Mouse (Mus musculus): Measurements from ENCODE around the gene Ercc5. TPM values are rescaled to one million over a fixed set of nuclear protein-coding genes. Genes with fewer than 3 reads are reported as not detected.

Gene Ercc5
- 6.8 and 8.7 TPM in 2 replicates for polyA plus RNA-seq (2021; fragmentation: Nextera tagmentation)
- long read RNA-seq, experiment 1, full-length matches to known transcripts = 18 of 70 reads
- long read RNA-seq, experiment 1, partial matches to known transcripts = 39 of 70 reads
- long read RNA-seq, experiment 1, other reads (novel, unspliced or antisense) = 13 of 70 reads
- long read RNA-seq, experiment 2, partial matches to known transcripts = 11 of 14 reads
- long read RNA-seq, experiment 2, other reads (novel, unspliced or antisense) = 1 of 14 reads

GRCm38 (mm10) chr1:44147563-44148381 lies at the start of gene Ercc5:
TSS of gene Ercc5 (plus strand) at chr1:44147744.

DNA sequence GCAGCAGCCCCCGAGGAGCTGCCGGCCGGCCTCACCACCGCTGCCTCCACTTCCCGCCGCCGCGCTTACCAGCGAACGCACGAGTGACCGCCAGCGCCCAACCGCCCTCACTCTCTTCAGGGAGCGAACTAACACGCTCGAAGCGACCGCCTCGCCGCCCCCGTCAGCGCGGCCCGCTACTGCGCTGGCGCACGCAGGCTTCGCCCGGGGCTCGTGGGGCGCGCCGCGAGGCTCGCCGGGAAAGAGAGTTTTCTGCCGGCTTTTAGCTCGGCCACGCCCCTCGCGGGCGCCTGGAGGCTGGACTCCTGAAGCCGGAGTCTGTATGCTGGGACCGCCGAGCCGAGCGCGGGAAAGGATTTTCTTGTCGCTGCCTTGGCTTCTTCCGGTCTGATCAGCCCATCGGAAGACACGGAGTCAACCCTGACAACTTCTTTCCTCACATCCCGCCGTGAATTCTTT lies 45.3 kb upstream of the Ercc5 start, which contains the start of gene Tex30:
Tex30 (minus strand) TSS at position 183 of the 459 bp plus-strand sequence.

DNA sequence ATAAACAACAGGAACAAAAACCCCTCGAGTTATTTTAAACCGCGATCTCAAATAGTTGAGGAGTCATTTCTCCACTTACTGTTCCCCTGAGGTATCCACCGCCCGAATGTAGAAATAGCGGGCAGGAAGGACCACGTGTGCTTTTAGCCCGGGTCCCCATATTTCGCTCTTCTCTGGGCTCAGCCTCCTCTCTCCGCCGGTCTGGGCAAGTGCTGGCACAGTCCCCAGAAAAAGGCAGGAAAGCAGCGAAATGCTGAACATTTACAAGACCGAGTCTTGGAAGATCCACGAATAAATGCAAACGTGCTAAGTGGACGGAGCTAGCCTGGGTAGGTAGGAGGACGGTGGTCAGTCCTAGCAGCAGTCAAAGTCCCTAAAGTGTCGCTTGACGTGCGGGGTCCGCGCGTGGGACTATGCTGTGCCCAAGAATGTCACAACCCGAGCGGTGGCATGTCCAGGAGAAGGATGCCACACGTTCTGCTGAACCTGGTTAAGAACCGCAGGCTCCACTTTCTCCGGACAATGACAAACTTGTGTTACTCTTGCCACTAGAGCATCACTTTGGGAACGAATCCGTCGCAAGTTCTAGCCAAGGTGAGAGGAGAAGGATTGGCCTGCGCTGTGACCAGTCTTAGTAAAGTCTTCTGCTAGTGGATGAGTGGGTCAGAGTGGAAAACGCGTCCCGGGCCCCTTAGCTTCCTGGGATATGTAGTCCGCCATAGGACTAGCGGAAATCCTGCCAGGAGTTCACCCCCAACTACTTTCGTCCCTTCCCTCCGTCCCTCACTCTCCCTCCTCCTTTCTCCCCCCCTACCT lies 29.1 kb upstream of the Ercc5 start, which contains the start of the genes Kdelc1 and Bivm:
Kdelc1 (minus strand) TSS at position 570 of the 816 bp plus-strand sequence.
Bivm (plus strand) TSS at position 719 of the 816 bp plus-strand sequence.

GRCm38 (mm10) chr1:44218876-44219275 lies 71.3 kb downstream of the Ercc5 start, which contains the start of gene Mettl21e:
TSS of gene Mettl21e (minus strand) at chr1:44218961.

Other genes with a start within 250 kb of the Ercc5 start
- gene Tpp2, start 214.1 kb upstream of the Ercc5 start, polyA plus RNA-seq (2021; fragmentation: Nextera tagmentation) = 18.0 and 24.8 TPM in 2 replicates
- gene Mettl21c, start 127.7 kb upstream of the Ercc5 start, polyA plus RNA-seq (2021; fragmentation: Nextera tagmentation) = not detected in 2 replicates
- not detected in 2 replicates for gene Gm8251, start 85.8 kb upstream of the Ercc5 start, polyA plus RNA-seq (2021; fragmentation: Nextera tagmentation)
- gene Tex30, start 45.3 kb upstream of the Ercc5 start, polyA plus RNA-seq (2021; fragmentation: Nextera tagmentation) = 21.6 and 22.5 TPM in 2 replicates
- gene Kdelc1, start 28.9 kb upstream of the Ercc5 start, polyA plus RNA-seq (2021; fragmentation: Nextera tagmentation) = 3.5 and 5.0 TPM in 2 replicates
- 6.1 and 7.1 TPM in 2 replicates for gene Bivm, start 28.8 kb upstream of the Ercc5 start, polyA plus RNA-seq (2021; fragmentation: Nextera tagmentation)
- not detected in 2 replicates for gene Mettl21e, start 71.2 kb downstream of the Ercc5 start, polyA plus RNA-seq (2021; fragmentation: Nextera tagmentation)